Mouse (Mus musculus) urinary bladder, postnatal 36 days (tissue): ENCODE measurements around the gene Gm3106.
"Not testable (repeated sequence)": the region's sequence is repeated elsewhere in the genome, so short reads cannot be mapped to it uniquely, and the experiment has no call there.

Source experiments
- DNase-seq, 2 experiments: peaks; one replicate each; pipeline ENCODE4 v3.0.0; 2022; ENCODE audit warnings: low spot score in 2 of 2, mixed read lengths in 1 of 2

Gm3106 gene

DNA sequence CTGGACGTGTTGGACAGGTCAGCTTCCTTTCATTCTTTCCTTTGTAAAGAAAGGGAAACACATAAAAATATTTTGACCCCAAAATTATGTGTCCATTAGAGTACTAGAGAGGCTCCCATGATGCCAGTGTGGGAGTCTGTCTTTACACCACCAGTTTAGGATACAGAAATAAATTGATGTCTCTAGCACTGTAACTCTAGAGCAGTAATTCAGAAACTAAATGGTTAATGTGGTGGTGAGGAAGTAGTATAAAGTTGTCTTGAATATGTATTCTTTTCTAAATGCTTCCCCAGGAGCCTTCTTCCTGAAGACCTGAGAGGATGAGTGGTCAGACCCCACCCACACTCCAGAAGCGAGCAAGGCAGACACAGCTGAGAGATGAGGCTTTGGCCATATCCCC is at the start of gene Gm3106:
Gm3106 (plus strand) TSS at position 301 of the 400 bp plus-strand sequence.
- DNase-seq, result not testable (repeated sequence)
